Mouse (Mus musculus) testis, adult 2 months (tissue): ENCODE measurements around the gene Ifna6. TPM values are rescaled to one million over a fixed set of nuclear protein-coding genes. Genes with fewer than 3 reads are reported as not detected.

Source experiments
- H3K27ac ChIP-seq: fragments of 200-500 bp; 2 replicates; pipeline ENCODE4 v1.5.1; 2012; ENCODE audit warnings: low read depth, low read length; ENCODE audit not compliant: control insufficient read depth, insufficient read depth
- H3K27me3 ChIP-seq: fragments of 200-500 bp; 2 replicates; pipeline ENCODE4 v1.6.1; 2012; ENCODE audit warnings: mild to moderate bottlenecking, low read length, moderate library complexity; ENCODE audit not compliant: control insufficient read depth, insufficient read depth
- H3K36me3 ChIP-seq: fragments of 200-500 bp; 2 replicates; pipeline ENCODE4 v1.6.1; 2012; ENCODE audit warnings: mild to moderate bottlenecking, low read length; ENCODE audit not compliant: control insufficient read depth, insufficient read depth
- H3K4me1 ChIP-seq: fragments of 200-500 bp; 2 replicates; pipeline ENCODE4 v1.6.1; 2012; ENCODE audit warnings: low read length; ENCODE audit not compliant: control insufficient read depth, insufficient read depth
- H3K4me3 ChIP-seq: fragments of 200-500 bp; 2 replicates; pipeline ENCODE4 v1.5.1; 2012; ENCODE audit warnings: low read depth, mild to moderate bottlenecking, low read length, moderate library complexity, mixed read lengths; ENCODE audit not compliant: control insufficient read depth
- CTCF ChIP-seq: fragments of 200-500 bp; IDR thresholded peaks from 2 replicates; pipeline ENCODE4 v1.5.1; 2012; ENCODE audit warnings: low read depth, mild to moderate bottlenecking, inconsistent platforms, low read length, moderate library complexity; ENCODE audit not compliant: control insufficient read depth, insufficient read depth, insufficient replicate concordance
- polyA plus RNA-seq: library from polyadenylated mRNA; depleted of rRNA; stranded (reverse); fragments of >200 nt; gene quantifications from 2 replicates; pipeline ENCODE4 v1.2.3, GENCODE M21; 2012; rRNA removed

The Ifna6 gene
- polyA plus RNA-seq, 1 experiment, result not detected

- Histone ChIP-seq H3K4me3 (no peak overlapping the region), H3K4me1 (peaks cover 6% of the 10 kb centered on the region), H3K27ac (no peak overlapping the region), H3K27me3 (no peaks in the 10 kb centered on the region), H3K36me3 (no peaks in the 10 kb centered on the region)
- no peak for TF ChIP-seq CTCF
Observed at GRCm38 (mm10) chr4:88876520-88876919, 49.3 kb downstream of the Ifna6 start.

Other genes with a start within 250 kb of the Ifna6 start
- not detected in 2 replicates for gene Ifna9, start 235.0 kb upstream of the Ifna6 start, polyA plus RNA-seq
- not detected in 2 replicates for gene Ifna12, start 224.0 kb upstream of the Ifna6 start, polyA plus RNA-seq
- not detected in 2 replicates for gene C87499, start 193.0 kb upstream of the Ifna6 start, polyA plus RNA-seq
- gene Ifna13, start 183.0 kb upstream of the Ifna6 start, polyA plus RNA-seq, result not detected in 2 replicates
- gene Ifna16, start 150.5 kb upstream of the Ifna6 start, polyA plus RNA-seq, result not detected in 2 replicates
- gene Ifna2, start 143.5 kb upstream of the Ifna6 start, polyA plus RNA-seq, result not detected in 2 replicates
- gene Ifnab, start 136.1 kb upstream of the Ifna6 start, polyA plus RNA-seq, result 0.38 and 0.62 TPM in 2 replicates
- 1.1 and 1.7 TPM in 2 replicates for gene Gm26566, start 105.6 kb upstream of the Ifna6 start, polyA plus RNA-seq
- 5.4 TPM in 2 replicates for gene Klhl9, start 105.0 kb upstream of the Ifna6 start, polyA plus RNA-seq
- not detected in 2 replicates for gene Gm13271, start 72.5 kb upstream of the Ifna6 start, polyA plus RNA-seq
- not detected in 2 replicates for gene Gm13283, start 67.3 kb upstream of the Ifna6 start, polyA plus RNA-seq
- gene Gm13290, start 53.6 kb upstream of the Ifna6 start, polyA plus RNA-seq, result not detected in 2 replicates
- not detected in 2 replicates for gene Gm13289, start 50.5 kb upstream of the Ifna6 start, polyA plus RNA-seq
- gene Gm13272, start 47.6 kb upstream of the Ifna6 start, polyA plus RNA-seq, result not detected in 2 replicates
- gene Ifnz, start 45.3 kb upstream of the Ifna6 start, polyA plus RNA-seq, result not detected in 2 replicates
- gene Gm13276, start 41.7 kb upstream of the Ifna6 start, polyA plus RNA-seq, result not detected in 2 replicates
- not detected in 2 replicates for gene Gm13277, start 38.8 kb upstream of the Ifna6 start, polyA plus RNA-seq
- gene Gm13278, start 35.9 kb upstream of the Ifna6 start, polyA plus RNA-seq, result not detected in 2 replicates
- gene Gm13275, start 32.9 kb upstream of the Ifna6 start, polyA plus RNA-seq, result not detected in 2 replicates
- gene Gm13279, start 30.0 kb upstream of the Ifna6 start, polyA plus RNA-seq, result not detected in 2 replicates
- not detected in 2 replicates for gene Gm13285, start 27.8 kb upstream of the Ifna6 start, polyA plus RNA-seq
- not detected in 2 replicates for gene Gm13287, start 24.2 kb upstream of the Ifna6 start, polyA plus RNA-seq
- gene Gm13288, start 21.9 kb upstream of the Ifna6 start, polyA plus RNA-seq, result not detected in 2 replicates
- gene Ifna7, start 11.2 kb upstream of the Ifna6 start, polyA plus RNA-seq, result not detected in 2 replicates
- gene Ifna11, start 7.5 kb upstream of the Ifna6 start, polyA plus RNA-seq, result not detected in 2 replicates
- not detected in 2 replicates for gene Ifna5, start 8.1 kb downstream of the Ifna6 start, polyA plus RNA-seq
- not detected in 2 replicates for gene Ifna4, start 14.4 kb downstream of the Ifna6 start, polyA plus RNA-seq
- gene Ifna1, start 22.7 kb downstream of the Ifna6 start, polyA plus RNA-seq, result not detected in 2 replicates
- gene Ifne, start 52.8 kb downstream of the Ifna6 start, polyA plus RNA-seq, result not detected in 2 replicates